Mouse (Mus musculus) macrophage (primary cell): ENCODE data around the gene 7530416G11Rik. TPM values are rescaled to one million over a fixed set of nuclear protein-coding genes. Genes with fewer than 3 reads are reported as not detected.

Source experiments
- H3K27ac ChIP-seq: fragments of 350-480 bp; formaldehyde crosslinking; 2 replicates; pipeline ENCODE4 v1.9.0; 2021
- H3K36me3 ChIP-seq: fragments of 350-480 bp; formaldehyde crosslinking; 2 replicates; pipeline ENCODE4 v1.9.0; 2021; ENCODE audit errors: inconsistent target
- H3K4me3 ChIP-seq: fragments of 350-480 bp; formaldehyde crosslinking; 2 replicates; pipeline ENCODE4 v1.9.0; 2021; ENCODE audit errors: inconsistent target
- H3K79me2 ChIP-seq: fragments of 350-480 bp; formaldehyde crosslinking; 2 replicates; pipeline ENCODE4 v1.9.0; 2021; ENCODE audit errors: inconsistent target
- WGBS: methylation state at CpG from one replicate; pipeline ENCODE4 v1.1.7; 2026; ENCODE audit warnings: inconsistent platforms; ENCODE audit not compliant: missing documents; 5-methylcytosine and 5-hydroxymethylcytosine counted together
- polyA plus RNA-seq: library from polyadenylated mRNA; stranded (reverse); fragments of 250-400 nt; gene quantifications from 3 replicates; pipeline ENCODE4 v1.2.4, GENCODE M21; 2018; ENCODE audit warnings: inconsistent platforms

7530416G11Rik gene
- polyA plus RNA-seq, 1 experiment from 2014 or later: not detected

GRCm38 (mm10) chr15:85464823-85465565 lies 38.0 kb downstream of the 7530416G11Rik start:
- peaks cover 23% of the 10 kb centered on the region for H3K36me3 ChIP-seq
- no peaks in the 10 kb centered on the region for H3K79me2 ChIP-seq
- 82% methylated on average over 10 of the region's 10 CpGs for WGBS
- no peak overlapping the region for H3K4me3 ChIP-seq
- no peak overlapping the region for H3K27ac ChIP-seq

- Histone ChIP-seq H3K79me2 (no peaks in the 10 kb centered on the region), H3K4me3 (no peak overlapping the region), H3K36me3 (peaks cover 23% of the 10 kb centered on the region), H3K27ac (no peak overlapping the region)
- WGBS: 92% methylated on average over 5 of the region's 5 CpGs
Measured at GRCm38 (mm10) chr15:85464190-85464589, 38.8 kb downstream of the 7530416G11Rik start.

GRCm38 (mm10) chr15:85463027-85463790 lies 39.8 kb downstream of the 7530416G11Rik start:
- Histone ChIP-seq H3K27ac (no peak overlapping the region), H3K4me3 (no peak overlapping the region), H3K36me3 (peaks cover 23% of the 10 kb centered on the region), H3K79me2 (no peaks in the 10 kb centered on the region)
- WGBS: 94% methylated on average over 13 of the region's 13 CpGs

- no peak overlapping the region for H3K27ac ChIP-seq
- peaks cover 23% of the 10 kb centered on the region for H3K36me3 ChIP-seq
- WGBS: 92% methylated on average over 4 of the region's 4 CpGs
- H3K79me2 ChIP-seq: no peaks in the 10 kb centered on the region
- no peak overlapping the region for H3K4me3 ChIP-seq
Measured at GRCm38 (mm10) chr15:85462138-85462537, 40.9 kb downstream of the 7530416G11Rik start.

- Histone ChIP-seq H3K79me2 (no peaks in the 10 kb centered on the region), H3K4me3 (no peak overlapping the region), H3K36me3 (peaks cover 22% of the 10 kb centered on the region), H3K27ac (no peak overlapping the region)
- 92% methylated on average over 4 of the region's 4 CpGs for WGBS
Measured at GRCm38 (mm10) chr15:85461541-85461940, 41.5 kb downstream of the 7530416G11Rik start.

GRCm38 (mm10) chr15:85458631-85459082 lies 44.4 kb downstream of the 7530416G11Rik start:
- H3K27ac ChIP-seq: no peak overlapping the region
- H3K4me3 ChIP-seq: no peak overlapping the region
- H3K36me3 ChIP-seq: peaks cover 19% of the 10 kb centered on the region; the same call in 1 of the 2 replicates
- 98% methylated on average over 4 of the region's 4 CpGs for WGBS
- no peaks in the 10 kb centered on the region for H3K79me2 ChIP-seq

GRCm38 (mm10) chr15:85457838-85458237 lies 45.2 kb downstream of the 7530416G11Rik start:
- 97% methylated on average over 8 of the region's 8 CpGs for WGBS
- peaks cover 11% of the 10 kb centered on the region; the same call in 1 of the 2 replicates for H3K36me3 ChIP-seq
- H3K4me3 ChIP-seq: no peak overlapping the region
- H3K79me2 ChIP-seq: no peaks in the 10 kb centered on the region
- no peak overlapping the region for H3K27ac ChIP-seq

- no peak overlapping the region for H3K4me3 ChIP-seq
- H3K27ac ChIP-seq: no peak overlapping the region
- WGBS: 91% methylated on average over 8 of the region's 8 CpGs
- H3K79me2 ChIP-seq: no peaks in the 10 kb centered on the region
- H3K36me3 ChIP-seq: 0 out of 2 replicates have a peak, but pooled peaks cover 4% of the 10 kb centered on the region
Measured at GRCm38 (mm10) chr15:85456891-85457290, 46.1 kb downstream of the 7530416G11Rik start.

- Histone ChIP-seq H3K36me3 (no peaks in the 10 kb centered on the region), H3K27ac (no peak overlapping the region)
- WGBS: 97% methylated on average over 3 of the region's 3 CpGs
Measured at GRCm38 (mm10) chr15:85446652-85447051, 56.4 kb downstream of the 7530416G11Rik start.

More at GRCm38 (mm10) chr15:85446652-85447051, 56.4 kb downstream of the 7530416G11Rik start:
- no peaks in the 10 kb centered on the region for H3K79me2 ChIP-seq
- no peak overlapping the region for H3K4me3 ChIP-seq

Other genes with a start within 250 kb of the 7530416G11Rik start
- gene Atxn10, start 167.0 kb downstream of the 7530416G11Rik start, polyA plus RNA-seq: 72.4 to 117 TPM (median 107 TPM) in 3 replicates
- not detected in 3 replicates for gene Wnt7b, start 79.2 kb upstream of the 7530416G11Rik start, polyA plus RNA-seq
- gene Ppara, start 231.8 kb upstream of the 7530416G11Rik start, polyA plus RNA-seq: not detected in 3 replicates